Mouse (Mus musculus): ENCODE measurements at regions not wholly inside any gene's neighbourhood (a gene's known extent, or its start where the extent isn't known, plus 50 kb on each side); places are given as distances from the start of the nearest gene placed in this dataset.

GRCm38 (mm10) chr6:139103397-139103796 is 398.4 kb downstream of the Rergl start:
- no peak for DNase-seq (ENCODE audit: low spot score in 2 of 2)
- intact Hi-C loops (cut with DNase I) = no loop called here

- DNase-seq (ENCODE audit: low spot score in 2 of 2) = no peak
- intact Hi-C loops (cut with DNase I) = no loop called here
Observed at GRCm38 (mm10) chr6:139099273-139099672, 402.5 kb downstream of the Rergl start.

- intact Hi-C loops (cut with DNase I) = no loop called here
- DNase-seq (ENCODE audit: low spot score in 2 of 2) = no peak
Observed at GRCm38 (mm10) chr6:139075433-139075832, 417.1 kb upstream of the Igbp1b start.

GRCm38 (mm10) chr6:139027696-139028095 is 369.4 kb upstream of the Igbp1b start:
- no peak for DNase-seq (ENCODE audit: low spot score in 2 of 2)
- intact Hi-C loops (cut with DNase I) = no loop called here

GRCm38 (mm10) chr6:139014526-139014925 is 356.2 kb upstream of the Igbp1b start:
- intact Hi-C loops (cut with DNase I) = no loop called here

GRCm38 (mm10) chr6:139010501-139010900 is 352.2 kb upstream of the Igbp1b start:
- intact Hi-C loops (cut with DNase I) = no loop called here

More at GRCm38 (mm10) chr6:139014526-139014925, 356.2 kb upstream of the Igbp1b start:
- DNase-seq (ENCODE audit: low spot score in 2 of 2) = no peak

More at GRCm38 (mm10) chr6:139010501-139010900, 352.2 kb upstream of the Igbp1b start:
- no peak for DNase-seq (ENCODE audit: low spot score in 2 of 2)
